Mouse (Mus musculus) CH12.LX (cell line): ENCODE data around the gene Ssbp2. TPM values are rescaled to one million over a fixed set of nuclear protein-coding genes. Genes with fewer than 3 reads are reported as not detected.

ENCODE experiments used
- DNase-seq: peaks from one replicate; pipeline ENCODE4 v3.0.0-alpha.2; 2013; ENCODE audit errors: extremely low read depth
- H3K27ac ChIP-seq: 2 replicates; pipeline ENCODE4 v1.5.1; 2012; ENCODE audit warnings: low read depth, mild to moderate bottlenecking, control low read depth, moderate library complexity; ENCODE audit not compliant: insufficient read depth
- H3K27me3 ChIP-seq: replicated peaks from 2 replicates; pipeline ENCODE3; 2012; ENCODE audit warnings: inconsistent platforms
- H3K36me3 ChIP-seq, 2 experiments: replicated peaks in 1 of 2; 2 replicates each; pipeline versions ENCODE3 to v1.6.1; 2012; ENCODE audit warnings: inconsistent platforms in 1 of 2, low read length in 1 of 2, mild to moderate bottlenecking in 1 of 2, mixed read lengths in 1 of 2, moderate library complexity in 1 of 2; ENCODE audit not compliant: control insufficient read depth in 1 of 2, insufficient read depth in 1 of 2
- H3K4me1 ChIP-seq, 2 experiments: 2 replicates each; pipeline ENCODE4 v1.6.1; 2012; ENCODE audit warnings: inconsistent platforms in 1 of 2, moderate library complexity in 1 of 2; ENCODE audit not compliant: insufficient read depth in 2 of 2, control insufficient read depth in 1 of 2
- H3K4me2 ChIP-seq: 2 replicates; pipeline ENCODE4 v1.6.1; 2012; ENCODE audit warnings: low read depth, mild to moderate bottlenecking, control low read depth; ENCODE audit not compliant: poor library complexity, insufficient read depth, severe bottlenecking
- H3K4me3 ChIP-seq, 3 experiments: fragments of 150-350 bp in 1 of 3; sonication (generic) in 1 of 3; replicated peaks in 1 of 3; 2 replicates each; pipeline versions ENCODE3 to v1.5.1; 2011 to 2012; ENCODE audit warnings: low read depth in 2 of 3, low read length in 2 of 3, mild to moderate bottlenecking in 2 of 3, moderate library complexity in 2 of 3, control low read depth in 1 of 3, improper control_type of control experiment in 1 of 3, inconsistent platforms in 1 of 3, mixed read lengths in 1 of 3; ENCODE audit not compliant: poor library complexity in 1 of 3
- H3K79me2 ChIP-seq: replicated peaks from 2 replicates; pipeline ENCODE4 v1.6.1; 2012; ENCODE audit warnings: mild to moderate bottlenecking, moderate library complexity; ENCODE audit not compliant: control insufficient read depth, poor library complexity, insufficient read depth, severe bottlenecking; ENCODE audit errors: extremely low read depth
- H3K9ac ChIP-seq: 2 replicates; pipeline ENCODE4 v1.6.1; 2012; ENCODE audit warnings: low read depth, mild to moderate bottlenecking, control low read depth, moderate library complexity; ENCODE audit not compliant: insufficient read depth
- H3K9me3 ChIP-seq: replicated peaks from 2 replicates; pipeline ENCODE3; 2012; ENCODE audit warnings: low read length, inconsistent platforms, mixed read lengths
- BHLHE40 ChIP-seq: IDR thresholded peaks from 2 replicates; pipeline ENCODE4 v1.6.1; 2011; ENCODE audit warnings: mild to moderate bottlenecking, low read depth, low read length, improper control_type of control experiment
- CHD1 ChIP-seq: IDR thresholded peaks from 2 replicates; pipeline ENCODE4 v1.6.1; 2012; ENCODE audit warnings: low read depth, low read length, improper control_type of control experiment, inconsistent platforms
- ELF1 ChIP-seq: IDR thresholded peaks from 2 replicates; pipeline ENCODE4 v1.6.1; 2014; ENCODE audit warnings: low read depth, mild to moderate bottlenecking, inconsistent platforms, low read length, improper control_type of control experiment
- GABPA ChIP-seq: IDR thresholded peaks from 2 replicates; pipeline ENCODE4 v1.6.1; 2012; ENCODE audit warnings: low read depth, low read length, improper control_type of control experiment, inconsistent platforms; ENCODE audit not compliant: insufficient replicate concordance
- JUN ChIP-seq: IDR thresholded peaks from 2 replicates; pipeline ENCODE4 v1.6.1; 2011; ENCODE audit warnings: low read depth, mild to moderate bottlenecking, low read length, improper control_type of control experiment, moderate library complexity; ENCODE audit not compliant: insufficient read depth
- KAT2A ChIP-seq: IDR thresholded peaks from 2 replicates; pipeline ENCODE4 v1.6.1; 2012; ENCODE audit warnings: low read length, improper control_type of control experiment, inconsistent platforms; ENCODE audit not compliant: insufficient replicate concordance
- MEF2A ChIP-seq: IDR thresholded peaks from 2 replicates; pipeline ENCODE4 v1.6.1; 2014; ENCODE audit warnings: low read depth, mild to moderate bottlenecking, inconsistent platforms, low read length, improper control_type of control experiment, borderline replicate concordance
- MXI1 ChIP-seq: IDR thresholded peaks from 2 replicates; pipeline ENCODE4 v1.6.1; 2011; ENCODE audit warnings: mild to moderate bottlenecking, low read depth, low read length, improper control_type of control experiment
- MYC ChIP-seq: IDR thresholded peaks from 2 replicates; pipeline ENCODE4 v1.6.1; 2011; ENCODE audit warnings: low read depth, mild to moderate bottlenecking, improper control_type of control experiment, low read length
- NRF1 ChIP-seq: IDR thresholded peaks from 2 replicates; pipeline ENCODE4 v1.6.1; 2014; ENCODE audit warnings: low read depth, mild to moderate bottlenecking, inconsistent platforms, low read length, improper control_type of control experiment, moderate library complexity
- PAX5 ChIP-seq: IDR thresholded peaks from 2 replicates; pipeline ENCODE4 v1.6.1; 2012; ENCODE audit warnings: low read length, inconsistent platforms, mixed read lengths
- RCOR1 ChIP-seq: conservative IDR thresholded peaks from 2 replicates; pipeline ENCODE4 v1.6.1; 2012; ENCODE audit warnings: low read depth, mild to moderate bottlenecking, inconsistent platforms, low read length, improper control_type of control experiment
- TBP ChIP-seq: conservative IDR thresholded peaks from 2 replicates; pipeline ENCODE4 v1.6.1; 2011; ENCODE audit warnings: low read depth, low read length, improper control_type of control experiment
- USF1 ChIP-seq: IDR thresholded peaks from 2 replicates; pipeline ENCODE4 v1.6.1; 2014; ENCODE audit warnings: low read depth, mild to moderate bottlenecking, inconsistent platforms, low read length, improper control_type of control experiment
- USF2 ChIP-seq: conservative IDR thresholded peaks from 2 replicates; pipeline ENCODE4 v1.6.1; 2011; ENCODE audit warnings: low read depth, low read length, improper control_type of control experiment
- ZC3H11A ChIP-seq: IDR thresholded peaks from 2 replicates; pipeline ENCODE4 v1.6.1; 2012; ENCODE audit warnings: low read depth, mild to moderate bottlenecking, inconsistent platforms, low read length, improper control_type of control experiment
- ZKSCAN1 ChIP-seq: IDR thresholded peaks from 2 replicates; pipeline ENCODE4 v1.6.1; 2012; ENCODE audit warnings: low read depth, inconsistent platforms, low read length, improper control_type of control experiment, borderline replicate concordance
- ZNF384 ChIP-seq: IDR thresholded peaks from 2 replicates; pipeline ENCODE4 v1.6.1; 2012; ENCODE audit warnings: low read depth, low read length, improper control_type of control experiment, inconsistent platforms
- dilution Hi-C: fragments of 300-500 bp; cut with MboI; formaldehyde crosslinking; loops from 2 replicates; pipeline ENCODE4 v1.14.3; 2020; ENCODE audit warnings: low sequenced_read_pairs; ENCODE audit not compliant: extremely low pct_unique_long_range_greater_than_20kb, extremely low pct_ligation_motif_present
- in situ Hi-C: fragments of 300-500 bp; cut with MboI; formaldehyde crosslinking; loops from 3 replicates; pipeline ENCODE4 v1.14.3; 2019; ENCODE audit warnings: low sequenced_read_pairs, low pct_ligation_motif_present, low pct_unique_long_range_greater_than_20kb, mixed read lengths
- polyA plus RNA-seq: library from polyadenylated mRNA; unstranded; fragments of >175 nt; gene quantifications from 2 replicates; pipeline ENCODE4 v1.2.1, GENCODE M21; 2012; ENCODE audit warnings: low read depth; ENCODE audit not compliant: insufficient read length
- total RNA-seq, 2 experiments: library from RNA; depleted of rRNA; stranded (reverse); fragments of 300-350 nt in 1 of 2; fragments of >200 nt in 1 of 2; gene quantifications; 2 replicates each; pipeline ENCODE4 v1.2.3; 2012 to 2014

Ssbp2 gene
- total and polyA plus RNA-seq, 3 experiments, result 1.9 to 3.6 (median 1.9) TPM

DNA sequence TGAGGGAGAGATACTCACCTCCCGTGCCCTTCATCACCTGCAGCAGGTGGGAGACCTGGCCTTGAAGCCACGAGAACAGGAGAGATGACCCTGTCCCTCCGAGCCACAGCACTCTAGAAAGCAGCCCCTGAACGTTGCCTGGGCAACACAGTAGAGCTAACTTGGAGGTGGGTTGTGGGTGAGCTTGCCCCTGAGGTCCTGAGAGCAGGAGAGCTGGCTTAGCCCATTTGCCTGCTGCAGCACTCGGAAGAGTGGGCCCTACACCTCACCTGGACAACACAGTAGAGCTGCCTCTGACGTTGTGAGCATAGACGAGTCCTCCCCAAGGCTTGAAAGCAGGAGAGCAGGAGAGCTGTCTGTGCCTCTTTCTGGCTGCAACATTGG lies 263.6 kb downstream of the Ssbp2 start:
- no peak for TF ChIP-seq TBP
- no peak for TF ChIP-seq BHLHE40
- TF ChIP-seq ZKSCAN1, result no peak
- no peak overlapping the region for H3K9ac ChIP-seq
- no peak overlapping the region for H3K27ac ChIP-seq
- no peak overlapping the region for H3K4me2 ChIP-seq
- H3K9me3 ChIP-seq, result no peaks in the 10 kb centered on the region
- in situ Hi-C loops, result no loop called here
- dilution Hi-C loops, result no loop called here
- no peaks in the 10 kb centered on the region for H3K27me3 ChIP-seq
- no peaks in the 10 kb centered on the region for H3K36me3 ChIP-seq
- H3K4me1 ChIP-seq, result peaks cover 11 to 48% of the 10 kb centered on the region in 2 experiments; a peak in 3 of 4 replicates
- no peak overlapping the region for H3K4me3 ChIP-seq
- DNase-seq, result no peak
- no peaks in the 10 kb centered on the region for H3K79me2 ChIP-seq

DNA sequence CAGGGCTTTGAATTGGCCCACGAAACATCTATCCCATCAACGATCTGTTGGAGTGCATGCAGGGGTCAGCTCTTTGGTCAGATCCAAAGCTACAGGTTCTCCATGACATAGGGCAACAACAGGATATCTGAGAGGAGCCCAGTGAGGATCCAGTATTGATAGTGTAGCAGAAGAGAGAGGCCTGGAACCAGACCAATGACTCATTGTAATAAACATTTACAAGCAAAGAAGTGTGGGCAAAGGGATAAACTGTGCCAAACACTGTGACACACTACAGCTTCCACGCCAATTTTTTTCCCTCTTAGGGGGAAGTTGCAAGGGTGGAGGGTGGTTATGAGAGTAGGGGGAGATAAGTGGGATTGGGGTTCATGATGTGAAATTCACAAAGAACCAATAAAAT lies 264.1 kb downstream of the Ssbp2 start:
- in situ Hi-C loops, result no loop called here
- no peaks in the 10 kb centered on the region for H3K79me2 ChIP-seq
- H3K27me3 ChIP-seq, result no peaks in the 10 kb centered on the region
- no peaks in the 10 kb centered on the region for H3K9me3 ChIP-seq
- no peak for DNase-seq
- TF ChIP-seq ZC3H11A (no peak), GABPA (no peak), USF1 (no peak), MXI1 (no peak), BHLHE40 (no peak), ELF1 (no peak), MEF2A (no peak), KAT2A (no peak), JUN (no peak), TBP (no peak), NRF1 (no peak), RCOR1 (no peak), ZNF384 (no peak), PAX5 (no peak), USF2 (no peak), MYC (no peak), CHD1 (no peak)
- TF ChIP-seq, all 38 proteins: peak for 0
- no peaks in the 10 kb centered on the region for H3K36me3 ChIP-seq
- H3K4me1 ChIP-seq, result peaks cover 11 to 48% of the 10 kb centered on the region in 2 experiments; a peak in 3 of 4 replicates
- dilution Hi-C loops, result no loop called here
- H3K4me2 ChIP-seq, result no peak overlapping the region
- H3K4me3 ChIP-seq, result no peak overlapping the region
- H3K27ac ChIP-seq, result no peak overlapping the region
- no peak overlapping the region for H3K9ac ChIP-seq
